Mouse (Mus musculus) CH12.LX (cell line): ENCODE data around the gene Mxra7.

Source experiments
- CHD2 ChIP-seq: IDR thresholded peaks from 2 replicates; pipeline ENCODE4 v1.6.1; 2011; ENCODE audit warnings: low read length, improper control_type of control experiment
- CTCF ChIP-seq, 2 experiments: IDR thresholded peaks in 1 of 2; conservative IDR thresholded peaks in 1 of 2; 2 replicates each; pipeline ENCODE4 v1.5.1; 2011 to 2012; ENCODE audit warnings: low read depth in 2 of 2, low read length in 2 of 2, improper control_type of control experiment in 1 of 2, inconsistent platforms in 1 of 2, mild to moderate bottlenecking in 1 of 2, moderate library complexity in 1 of 2
- EP300 ChIP-seq: IDR thresholded peaks from 2 replicates; pipeline ENCODE4 v1.6.1; 2011; ENCODE audit warnings: low read length, improper control_type of control experiment
- ETS1 ChIP-seq: conservative IDR thresholded peaks from 2 replicates; pipeline ENCODE4 v1.6.1; 2012; ENCODE audit warnings: low read depth, mild to moderate bottlenecking, inconsistent platforms, low read length, improper control_type of control experiment, moderate library complexity
- GABPA ChIP-seq: IDR thresholded peaks from 2 replicates; pipeline ENCODE4 v1.6.1; 2012; ENCODE audit warnings: low read depth, low read length, improper control_type of control experiment, inconsistent platforms; ENCODE audit not compliant: insufficient replicate concordance
- KAT2A ChIP-seq: IDR thresholded peaks from 2 replicates; pipeline ENCODE4 v1.6.1; 2012; ENCODE audit warnings: low read length, improper control_type of control experiment, inconsistent platforms; ENCODE audit not compliant: insufficient replicate concordance
- MEF2A ChIP-seq: IDR thresholded peaks from 2 replicates; pipeline ENCODE4 v1.6.1; 2014; ENCODE audit warnings: low read depth, mild to moderate bottlenecking, inconsistent platforms, low read length, improper control_type of control experiment, borderline replicate concordance
- PAX5 ChIP-seq: IDR thresholded peaks from 2 replicates; pipeline ENCODE4 v1.6.1; 2012; ENCODE audit warnings: low read length, inconsistent platforms, mixed read lengths
- RAD21 ChIP-seq: IDR thresholded peaks from 2 replicates; pipeline ENCODE4 v1.6.1; 2011; ENCODE audit warnings: low read depth, mild to moderate bottlenecking, low read length, improper control_type of control experiment, moderate library complexity
- ZMIZ1 ChIP-seq: IDR thresholded peaks from 2 replicates; pipeline ENCODE4 v1.6.1; 2012; ENCODE audit warnings: low read depth, mild to moderate bottlenecking, inconsistent platforms, low read length, improper control_type of control experiment

GRCm38 (mm10) chr11:116849587-116849986 is 21.7 kb upstream of the Mxra7 start:
- TF ChIP-seq GABPA = no peak
- no peak for TF ChIP-seq RAD21
- TF ChIP-seq MEF2A = no peak
- no peak for TF ChIP-seq EP300
- TF ChIP-seq PAX5 = no peak
- no peak for TF ChIP-seq CHD2
- TF ChIP-seq KAT2A = no peak
- TF ChIP-seq CTCF (conservative IDR thresholded peaks at IDR 0.05 in 1 of 2, IDR thresholded peaks at IDR 0.05 in 1 of 2; ENCODE audit: low read depth in 2 of 2, low read length in 2 of 2) = no peak
- TF ChIP-seq ETS1 = no peak
- TF ChIP-seq ZMIZ1 = no peak
